Mouse (Mus musculus) heart, adult 2 months (tissue): ENCODE results near the gene Sec24d.

ENCODE experiments used
- CTCF ChIP-seq: fragments of 200-600 bp; IDR thresholded peaks from 2 replicates; pipeline ENCODE4 v1.8.1; 2022; ENCODE audit warnings: antibody characterized with exemption, mild to moderate bottlenecking, moderate library complexity
- EP300 ChIP-seq: fragments of 200-500 bp; IDR thresholded peaks from 2 replicates; pipeline ENCODE4 v1.6.1; 2011; ENCODE audit warnings: low read depth, low read length, control low read depth; ENCODE audit not compliant: insufficient read depth

GRCm38 (mm10) chr3:123227276-123227675, 40.0 kb upstream of the Sec24d start:
- TF ChIP-seq CTCF (no peak), EP300 (no peak)
